Mouse (Mus musculus) cortical plate, adult 2 months (tissue): ENCODE results near the gene Cadm1.

Experiments
- CTCF ChIP-seq: fragments of 200-500 bp; IDR thresholded peaks from 2 replicates; pipeline ENCODE4 v1.5.1; 2011; ENCODE audit warnings: mild to moderate bottlenecking, control low read depth, low read length; ENCODE audit not compliant: insufficient read depth; ENCODE audit errors: extremely low read depth
- POLR2A ChIP-seq: fragments of 200-500 bp; IDR thresholded peaks from 2 replicates; pipeline ENCODE4 v1.6.1; 2011; ENCODE audit warnings: mild to moderate bottlenecking, low read length, control low read depth; ENCODE audit not compliant: insufficient read depth; ENCODE audit errors: extremely low read depth

DNA sequence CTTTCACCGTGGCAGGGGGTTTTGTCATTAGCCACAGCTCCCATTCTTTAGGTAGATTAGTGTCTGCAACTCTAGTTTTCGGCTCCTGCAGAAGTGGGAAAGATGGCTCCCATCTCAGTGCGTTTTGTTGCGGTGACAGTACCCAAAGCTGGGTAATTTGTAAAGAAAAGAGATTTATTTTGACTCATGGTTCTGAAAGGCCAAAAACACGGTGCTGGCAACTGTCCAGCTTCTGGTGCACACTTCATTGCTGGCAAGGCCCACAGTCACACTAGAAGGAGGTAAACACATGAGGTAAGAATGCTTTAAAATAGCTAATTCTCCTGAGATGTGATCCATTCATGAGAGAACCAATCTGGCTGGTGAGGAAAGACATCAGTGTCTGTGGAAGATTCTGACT, 18.9 kb downstream of the Cadm1 start:
- no peak for TF ChIP-seq POLR2A
- TF ChIP-seq CTCF = no peak
